Mouse (Mus musculus) testis, adult 2 months (tissue): ENCODE measurements around the gene Olfm2.

Experiments
- CTCF ChIP-seq: fragments of 200-500 bp; IDR thresholded peaks from 2 replicates; pipeline ENCODE4 v1.5.1; 2012; ENCODE audit warnings: low read depth, mild to moderate bottlenecking, inconsistent platforms, low read length, moderate library complexity; ENCODE audit not compliant: control insufficient read depth, insufficient read depth, insufficient replicate concordance
- POLR2A ChIP-seq: fragments of 200-500 bp; IDR thresholded peaks from 2 replicates; pipeline ENCODE4 v1.6.1; 2012; ENCODE audit warnings: low read depth, mild to moderate bottlenecking, inconsistent platforms, low read length, moderate library complexity; ENCODE audit not compliant: control insufficient read depth

GRCm38 (mm10) chr9:20651602-20652259 lies 94.4 kb downstream of the Olfm2 start, which contains the start of gene Pin1:
- peak; percentile 80 for TF ChIP-seq POLR2A
- no peak for TF ChIP-seq CTCF
